Mouse (Mus musculus) limb, embryonic 12.5 days (tissue): ENCODE data around the gene Nfx1. TPM values are rescaled to one million over a fixed set of nuclear protein-coding genes. Genes with fewer than 3 reads are reported as not detected.

Experiments used
- ATAC-seq: fragments of 200-750 bp; cut with Nextera tagmentation; 2 replicates; pipeline ENCODE4 v1.8.0; 2017; ENCODE audit warnings: low read depth, moderate TSS enrichment; ENCODE audit not compliant: insufficient number of reproducible peaks, insufficient read depth, low FRiP score, low TSS enrichment
- H3K27ac ChIP-seq: fragments of 300-500 bp; sonication (generic); 2 replicates; pipeline ENCODE4 v1.5.1; 2016; ENCODE audit warnings: mild to moderate bottlenecking, moderate library complexity
- H3K27me3 ChIP-seq: fragments of 300-500 bp; sonication (generic); 2 replicates; pipeline ENCODE4 v1.6.1; 2016; ENCODE audit warnings: mild to moderate bottlenecking, moderate library complexity
- H3K36me3 ChIP-seq: fragments of 300-500 bp; sonication (generic); 2 replicates; pipeline ENCODE4 v1.6.1; 2016; ENCODE audit warnings: mild to moderate bottlenecking, moderate library complexity
- H3K4me1 ChIP-seq: fragments of 300-500 bp; sonication (generic); replicated peaks from 2 replicates; pipeline ENCODE4 v1.6.1; 2016
- H3K4me2 ChIP-seq: fragments of 300-500 bp; sonication (generic); 2 replicates; pipeline ENCODE4 v1.6.1; 2016; ENCODE audit warnings: mild to moderate bottlenecking, moderate library complexity
- H3K4me3 ChIP-seq: fragments of 300-500 bp; sonication (generic); replicated peaks from 2 replicates; pipeline ENCODE4 v1.5.1; 2016; ENCODE audit warnings: mild to moderate bottlenecking
- H3K9ac ChIP-seq: fragments of 300-500 bp; sonication (generic); replicated peaks from 2 replicates; pipeline ENCODE4 v1.6.1; 2016; ENCODE audit warnings: mild to moderate bottlenecking, moderate library complexity
- H3K9me3 ChIP-seq: fragments of 300-500 bp; sonication (generic); 2 replicates; pipeline ENCODE4 v1.6.1; 2016; ENCODE audit warnings: mild to moderate bottlenecking, moderate library complexity
- WGBS: fragments of 180-500 bp; shearing (Covaris S2); methylation state at CpG from one replicate; pipeline ENCODE4 v1.1.7; 2016; 5-methylcytosine and 5-hydroxymethylcytosine counted together
- microRNA-seq: library from miRNA; unstranded; fragments of <30 nt; microRNA quantifications from one replicate; pipeline ENCODE4, GENCODE M21; 2017
- polyA plus RNA-seq: library from polyadenylated mRNA; unstranded; fragments of >200 nt; fragmentation: Nextera tagmentation; extraction: Ambion mirVana; gene quantifications from 2 replicates; pipeline ENCODE4 v1.2.1, GENCODE M21; 2016

The Nfx1 gene
- polyA plus RNA-seq, 1 experiment from 2014 or later = 106 TPM

DNA sequence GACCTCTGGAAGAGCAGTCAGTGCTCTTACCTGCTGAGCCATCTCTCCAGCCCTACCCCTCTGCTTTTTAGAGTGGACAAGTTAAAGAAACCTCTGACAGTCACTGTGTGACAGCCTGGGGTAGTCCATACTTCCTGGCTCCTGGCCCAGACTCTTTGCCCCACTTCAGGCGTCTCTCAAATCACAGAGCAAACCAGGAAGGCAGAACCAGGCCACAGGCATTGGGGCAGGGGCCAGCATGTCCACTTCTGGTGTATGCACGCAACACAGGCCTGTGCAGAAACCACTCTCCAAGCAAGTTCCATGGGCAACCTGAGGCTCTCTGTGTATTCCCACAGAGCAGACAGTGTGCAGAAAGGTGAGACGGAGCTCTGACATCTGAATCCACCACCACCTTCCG, 94.5 kb downstream of the Nfx1 start:
- Histone ChIP-seq H3K27ac (no peak overlapping the region), H3K36me3 (no peaks in the 10 kb centered on the region), H3K27me3 (no peaks in the 10 kb centered on the region; the same call in none of the 2 replicates), H3K9me3 (no peaks in the 10 kb centered on the region), H3K9ac (no peak overlapping the region), H3K4me3 (no peak overlapping the region), H3K4me2 (no peak overlapping the region), H3K4me1 (0 out of 2 replicates have a peak, but pooled peaks cover 3% of the 10 kb centered on the region)
- no peak for ATAC-seq
- WGBS = 86% methylated on average over 4 of the region's 4 CpGs

DNA sequence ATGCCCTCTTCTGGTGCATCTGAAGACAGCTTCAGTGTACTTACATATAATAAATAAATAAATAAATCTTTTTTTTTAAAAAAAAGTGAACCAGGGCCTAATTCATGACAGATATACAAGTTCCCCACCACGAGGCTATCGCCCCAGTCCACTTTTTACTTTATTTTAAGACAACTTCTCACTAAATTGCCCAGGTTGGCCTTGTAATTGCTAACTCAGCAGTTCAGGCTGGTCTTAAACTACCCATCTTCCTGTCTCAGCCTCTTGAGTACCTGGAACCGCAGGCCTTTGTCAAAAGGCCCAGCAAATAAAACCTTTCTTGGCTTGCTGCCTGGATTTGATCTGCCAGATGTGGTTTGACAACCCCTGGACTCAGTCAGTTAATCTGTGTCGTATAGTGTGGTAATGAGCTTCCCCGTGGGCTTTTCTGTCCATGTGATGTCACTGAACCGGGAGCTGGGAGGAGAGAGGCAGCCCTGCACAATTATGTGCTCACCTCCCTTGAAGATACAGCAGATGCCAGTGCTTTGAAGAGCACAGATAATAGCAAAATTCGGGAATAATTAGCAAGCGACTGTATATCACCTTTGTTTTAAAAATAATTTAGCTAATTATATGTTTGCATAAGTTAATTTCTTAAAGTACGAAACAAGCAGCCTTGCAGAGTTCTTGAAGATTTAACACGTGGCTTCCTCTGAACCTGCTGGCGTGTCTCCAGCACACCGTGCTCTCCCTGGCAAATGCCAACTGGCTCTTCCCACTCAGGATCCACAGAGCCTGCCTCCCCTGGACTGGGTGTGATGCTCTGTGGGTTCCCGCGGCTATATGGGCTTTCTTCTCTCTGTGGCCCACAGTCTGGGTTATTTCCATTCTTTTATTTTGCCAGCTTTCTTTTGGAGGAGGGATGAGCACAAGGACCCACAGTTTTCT, 101.1 kb downstream of the Nfx1 start:
- Histone ChIP-seq H3K9me3 (no peaks in the 10 kb centered on the region), H3K9ac (no peak overlapping the region), H3K4me3 (no peak overlapping the region), H3K36me3 (no peaks in the 10 kb centered on the region), H3K4me1 (no peaks in the 10 kb centered on the region), H3K4me2 (no peak overlapping the region), H3K27ac (no peak overlapping the region), H3K27me3 (no peaks in the 10 kb centered on the region)
- 60% methylated on average over 14 of the region's 14 CpGs for WGBS
- ATAC-seq = no peak

GRCm38 (mm10) chr4:41073008-41073817, 102.5 kb downstream of the Nfx1 start:
- Histone ChIP-seq H3K4me2 (no peak overlapping the region), H3K27me3 (no peaks in the 10 kb centered on the region), H3K27ac (no peak overlapping the region), H3K4me3 (no peak overlapping the region), H3K4me1 (no peaks in the 10 kb centered on the region), H3K36me3 (no peaks in the 10 kb centered on the region), H3K9me3 (no peaks in the 10 kb centered on the region), H3K9ac (no peak overlapping the region)
- WGBS = 81% methylated on average over 12 of the region's 12 CpGs
- no peak for ATAC-seq

GRCm38 (mm10) chr4:41074461-41074860, 103.8 kb downstream of the Nfx1 start:
- H3K9me3 ChIP-seq = no peaks in the 10 kb centered on the region
- H3K27ac ChIP-seq = no peak overlapping the region
- no peak overlapping the region for H3K4me3 ChIP-seq
- no peak overlapping the region for H3K9ac ChIP-seq
- ATAC-seq = no peak
- H3K4me1 ChIP-seq = no peaks in the 10 kb centered on the region
- H3K4me2 ChIP-seq = no peak overlapping the region
- 77% methylated on average over 6 of the region's 6 CpGs for WGBS
- H3K36me3 ChIP-seq = no peaks in the 10 kb centered on the region
- no peaks in the 10 kb centered on the region for H3K27me3 ChIP-seq

Small RNAs within 50 kb of the gene (microRNA-seq; reads per million reads assigned to microRNA genes)
- 2.6 reads per million, percentile 5 among the genes with 10 or more reads in this experiment for gene Mir3094

Other genes with a start within 250 kb of the Nfx1 start
- gene Dnaja1, start 248.8 kb upstream of the Nfx1 start, polyA plus RNA-seq = 459 and 511 TPM in 2 replicates
- gene Smu1, start 213.0 kb upstream of the Nfx1 start, polyA plus RNA-seq = 159 and 160 TPM in 2 replicates
- gene B4galt1, start 116.9 kb upstream of the Nfx1 start, polyA plus RNA-seq = 32.9 and 37.4 TPM in 2 replicates
- gene Spink4, start 50.9 kb upstream of the Nfx1 start, polyA plus RNA-seq = not detected in 2 replicates
- 229 and 239 TPM in 2 replicates for gene Bag1, start 22.6 kb upstream of the Nfx1 start, polyA plus RNA-seq
- gene Chmp5, start 22.5 kb upstream of the Nfx1 start, polyA plus RNA-seq = 101 and 105 TPM in 2 replicates
- not detected in 2 replicates for gene Aqp7, start 77.2 kb downstream of the Nfx1 start, polyA plus RNA-seq
- gene Aqp3, start 127.3 kb downstream of the Nfx1 start, polyA plus RNA-seq = 1.0 TPM in 2 replicates
- gene Nol6, start 153.5 kb downstream of the Nfx1 start, polyA plus RNA-seq = 24.6 and 29.8 TPM in 2 replicates
- 106 and 120 TPM in 2 replicates for gene Ube2r2, start 164.8 kb downstream of the Nfx1 start, polyA plus RNA-seq